Mouse (Mus musculus) CH12.LX (cell line): ENCODE data around the gene Gpr84. TPM values are rescaled to one million over a fixed set of nuclear protein-coding genes. Genes with fewer than 3 reads are reported as not detected.

Experiments used
- DNase-seq: peaks from one replicate; pipeline ENCODE4 v3.0.0-alpha.2; 2013; ENCODE audit errors: extremely low read depth
- H3K27ac ChIP-seq: 2 replicates; pipeline ENCODE4 v1.5.1; 2012; ENCODE audit warnings: low read depth, mild to moderate bottlenecking, control low read depth, moderate library complexity; ENCODE audit not compliant: insufficient read depth
- H3K27me3 ChIP-seq: replicated peaks from 2 replicates; pipeline ENCODE3; 2012; ENCODE audit warnings: inconsistent platforms
- H3K36me3 ChIP-seq, 2 experiments: replicated peaks in 1 of 2; 2 replicates each; pipeline versions ENCODE3 to v1.6.1; 2012; ENCODE audit warnings: inconsistent platforms in 1 of 2, low read length in 1 of 2, mild to moderate bottlenecking in 1 of 2, mixed read lengths in 1 of 2, moderate library complexity in 1 of 2; ENCODE audit not compliant: control insufficient read depth in 1 of 2, insufficient read depth in 1 of 2
- H3K4me1 ChIP-seq, 2 experiments: 2 replicates each; pipeline ENCODE4 v1.6.1; 2012; ENCODE audit warnings: inconsistent platforms in 1 of 2, moderate library complexity in 1 of 2; ENCODE audit not compliant: insufficient read depth in 2 of 2, control insufficient read depth in 1 of 2
- H3K4me2 ChIP-seq: 2 replicates; pipeline ENCODE4 v1.6.1; 2012; ENCODE audit warnings: low read depth, mild to moderate bottlenecking, control low read depth; ENCODE audit not compliant: poor library complexity, insufficient read depth, severe bottlenecking
- H3K4me3 ChIP-seq, 3 experiments: fragments of 150-350 bp in 1 of 3; sonication (generic) in 1 of 3; replicated peaks in 1 of 3; 2 replicates each; pipeline versions ENCODE3 to v1.5.1; 2011 to 2012; ENCODE audit warnings: low read depth in 2 of 3, low read length in 2 of 3, mild to moderate bottlenecking in 2 of 3, moderate library complexity in 2 of 3, control low read depth in 1 of 3, improper control_type of control experiment in 1 of 3, inconsistent platforms in 1 of 3, mixed read lengths in 1 of 3; ENCODE audit not compliant: poor library complexity in 1 of 3
- H3K79me2 ChIP-seq: replicated peaks from 2 replicates; pipeline ENCODE4 v1.6.1; 2012; ENCODE audit warnings: mild to moderate bottlenecking, moderate library complexity; ENCODE audit not compliant: control insufficient read depth, poor library complexity, insufficient read depth, severe bottlenecking; ENCODE audit errors: extremely low read depth
- H3K9ac ChIP-seq: 2 replicates; pipeline ENCODE4 v1.6.1; 2012; ENCODE audit warnings: low read depth, mild to moderate bottlenecking, control low read depth, moderate library complexity; ENCODE audit not compliant: insufficient read depth
- H3K9me3 ChIP-seq: replicated peaks from 2 replicates; pipeline ENCODE3; 2012; ENCODE audit warnings: low read length, inconsistent platforms, mixed read lengths
- CHD2 ChIP-seq: IDR thresholded peaks from 2 replicates; pipeline ENCODE4 v1.6.1; 2011; ENCODE audit warnings: low read length, improper control_type of control experiment
- EP300 ChIP-seq: IDR thresholded peaks from 2 replicates; pipeline ENCODE4 v1.6.1; 2011; ENCODE audit warnings: low read length, improper control_type of control experiment
- GABPA ChIP-seq: IDR thresholded peaks from 2 replicates; pipeline ENCODE4 v1.6.1; 2012; ENCODE audit warnings: low read depth, low read length, improper control_type of control experiment, inconsistent platforms; ENCODE audit not compliant: insufficient replicate concordance
- MAFK ChIP-seq: IDR thresholded peaks from 2 replicates; pipeline ENCODE4 v1.6.1; 2011; ENCODE audit warnings: low read length, improper control_type of control experiment; ENCODE audit not compliant: insufficient replicate concordance
- MAX ChIP-seq: IDR thresholded peaks from 2 replicates; pipeline ENCODE4 v1.6.1; 2011; ENCODE audit warnings: low read length, improper control_type of control experiment
- MAZ ChIP-seq: IDR thresholded peaks from 2 replicates; pipeline ENCODE4 v1.6.1; 2012; ENCODE audit warnings: low read depth, mild to moderate bottlenecking, inconsistent platforms, low read length, improper control_type of control experiment, moderate library complexity
- MEF2A ChIP-seq: IDR thresholded peaks from 2 replicates; pipeline ENCODE4 v1.6.1; 2014; ENCODE audit warnings: low read depth, mild to moderate bottlenecking, inconsistent platforms, low read length, improper control_type of control experiment, borderline replicate concordance
- MXI1 ChIP-seq: IDR thresholded peaks from 2 replicates; pipeline ENCODE4 v1.6.1; 2011; ENCODE audit warnings: mild to moderate bottlenecking, low read depth, low read length, improper control_type of control experiment
- POLR2AphosphoS2 ChIP-seq: IDR thresholded peaks from 2 replicates; pipeline ENCODE4 v1.6.1; 2011; ENCODE audit warnings: low read depth, low read length, improper control_type of control experiment
- RCOR1 ChIP-seq: conservative IDR thresholded peaks from 2 replicates; pipeline ENCODE4 v1.6.1; 2012; ENCODE audit warnings: low read depth, mild to moderate bottlenecking, inconsistent platforms, low read length, improper control_type of control experiment
- SIN3A ChIP-seq: IDR thresholded peaks from 2 replicates; pipeline ENCODE4 v1.6.1; 2012; ENCODE audit warnings: low read length, improper control_type of control experiment, inconsistent platforms
- SMC3 ChIP-seq: IDR thresholded peaks from 2 replicates; pipeline ENCODE4 v1.6.1; 2011; ENCODE audit warnings: low read depth, low read length, improper control_type of control experiment
- TCF12 ChIP-seq: IDR thresholded peaks from 2 replicates; pipeline ENCODE4 v1.6.1; 2014; ENCODE audit warnings: low read depth, mild to moderate bottlenecking, inconsistent platforms, low read length, improper control_type of control experiment
- UBTF ChIP-seq: IDR thresholded peaks from 2 replicates; pipeline ENCODE4 v1.6.1; 2012; ENCODE audit warnings: low read depth, mild to moderate bottlenecking, inconsistent platforms, low read length, improper control_type of control experiment, moderate library complexity
- USF2 ChIP-seq: conservative IDR thresholded peaks from 2 replicates; pipeline ENCODE4 v1.6.1; 2011; ENCODE audit warnings: low read depth, low read length, improper control_type of control experiment
- ZMIZ1 ChIP-seq: IDR thresholded peaks from 2 replicates; pipeline ENCODE4 v1.6.1; 2012; ENCODE audit warnings: low read depth, mild to moderate bottlenecking, inconsistent platforms, low read length, improper control_type of control experiment
- ZNF384 ChIP-seq: IDR thresholded peaks from 2 replicates; pipeline ENCODE4 v1.6.1; 2012; ENCODE audit warnings: low read depth, low read length, improper control_type of control experiment, inconsistent platforms
- dilution Hi-C: fragments of 300-500 bp; cut with MboI; formaldehyde crosslinking; loops from 2 replicates; pipeline ENCODE4 v1.14.3; 2020; ENCODE audit warnings: low sequenced_read_pairs; ENCODE audit not compliant: extremely low pct_unique_long_range_greater_than_20kb, extremely low pct_ligation_motif_present
- in situ Hi-C: fragments of 300-500 bp; cut with MboI; formaldehyde crosslinking; loops from 3 replicates; pipeline ENCODE4 v1.14.3; 2019; ENCODE audit warnings: low sequenced_read_pairs, low pct_ligation_motif_present, low pct_unique_long_range_greater_than_20kb, mixed read lengths
- polyA plus RNA-seq: library from polyadenylated mRNA; unstranded; fragments of >175 nt; gene quantifications from 2 replicates; pipeline ENCODE4 v1.2.1, GENCODE M21; 2012; ENCODE audit warnings: low read depth; ENCODE audit not compliant: insufficient read length
- total RNA-seq, 2 experiments: library from RNA; depleted of rRNA; stranded (reverse); fragments of 300-350 nt in 1 of 2; fragments of >200 nt in 1 of 2; gene quantifications; 2 replicates each; pipeline ENCODE4 v1.2.3; 2012 to 2014

Gene Gpr84
- total and polyA plus RNA-seq, 3 experiments = 0.42 to 1.4 (median 0.66) TPM

GRCm38 (mm10) chr15:103264794-103265193 lies 45.6 kb downstream of the Gpr84 start:
- no peaks in the 10 kb centered on the region for H3K4me1 ChIP-seq

GRCm38 (mm10) chr15:103259989-103260388 lies 50.4 kb downstream of the Gpr84 start:
- dilution Hi-C loops (no loop called here), in situ Hi-C loops (no loop called here)
- H3K9ac ChIP-seq = no peak overlapping the region
- no peak overlapping the region for H3K4me2 ChIP-seq
- H3K4me1 ChIP-seq = peaks cover 9 to 18% of the 10 kb centered on the region in 2 experiments
- TF ChIP-seq SMC3 (no peak), GABPA (no peak), MEF2A (no peak), SIN3A (no peak), MXI1 (no peak), TCF12 (no peak)
- H3K79me2 ChIP-seq = no peaks in the 10 kb centered on the region
- no peaks in the 10 kb centered on the region for H3K27me3 ChIP-seq
- no peaks in the 10 kb centered on the region for H3K9me3 ChIP-seq
- no peak for DNase-seq
- H3K36me3 ChIP-seq = no peaks in the 10 kb centered on the region
- H3K4me3 ChIP-seq = no peak overlapping the region
- no peak overlapping the region for H3K27ac ChIP-seq

More at GRCm38 (mm10) chr15:103264794-103265193, 45.6 kb downstream of the Gpr84 start:
- Histone ChIP-seq H3K9me3 (no peaks in the 10 kb centered on the region), H3K27ac (no peak overlapping the region), H3K79me2 (no peaks in the 10 kb centered on the region), H3K4me3 (no peak overlapping the region), H3K27me3 (no peaks in the 10 kb centered on the region), H3K4me2 (no peak overlapping the region), H3K9ac (no peak overlapping the region), H3K36me3 (no peaks in the 10 kb centered on the region)
- in situ Hi-C loops (no loop called here), dilution Hi-C loops (no loop called here)
- TF ChIP-seq USF2 (no peak), ZNF384 (no peak), MXI1 (no peak), MAX (no peak), CHD2 (no peak), UBTF (no peak), ZMIZ1 (no peak), EP300 (no peak), RCOR1 (no peak), MEF2A (no peak), MAZ (no peak), POLR2AphosphoS2 (no peak), MAFK (no peak)
- DNase-seq = no peak
